Mouse (Mus musculus): Measurements from ENCODE around the gene Olfr92.
"Not testable (repeated sequence)": the region's sequence is repeated elsewhere in the genome, so short reads cannot be mapped to it uniquely, and the experiment has no call there.

The Olfr92 gene

DNA sequence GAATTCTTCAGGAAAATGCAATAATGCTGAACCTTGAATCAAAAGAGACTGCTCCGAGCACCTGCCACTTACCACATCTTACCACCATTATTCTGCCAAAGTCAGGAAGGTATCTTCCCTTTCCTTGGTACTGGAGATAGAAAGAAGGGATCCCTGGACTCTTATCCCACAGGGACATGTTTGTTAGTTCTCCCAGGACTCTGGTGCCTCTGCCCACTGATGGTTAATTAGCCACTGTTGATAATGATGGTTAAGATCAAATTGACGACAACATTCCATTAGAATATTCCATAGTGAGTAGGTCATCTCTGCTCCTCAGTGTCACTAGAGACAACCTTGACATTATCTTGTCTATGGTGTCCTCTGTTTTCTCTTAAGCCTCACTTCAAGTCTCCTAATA, at the start of gene Olfr92:
TSS of gene Olfr92 (minus strand) at position 101 of the 400 bp plus-strand sequence.
- no peak for DNase-seq

DNA sequence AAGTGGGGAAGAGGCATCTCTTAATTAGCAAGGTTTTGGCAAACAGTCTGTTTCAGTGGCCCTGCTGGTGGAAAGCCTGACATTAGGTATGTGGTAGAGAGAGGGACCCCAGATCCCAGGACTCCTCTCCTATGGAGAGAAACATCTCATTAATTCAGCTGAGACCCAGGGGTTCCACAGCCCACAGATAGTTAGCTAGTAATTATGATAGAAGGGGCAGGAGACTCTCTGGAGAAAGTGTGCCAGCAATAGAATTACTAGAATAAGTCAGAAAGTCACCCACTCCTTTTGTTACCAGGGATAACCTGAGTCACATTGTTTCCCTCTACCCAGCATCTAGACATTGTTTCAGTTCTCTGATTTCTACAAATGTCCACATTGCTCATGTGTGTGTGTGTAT, 41.5 kb upstream of the Olfr92 start, which contains the start of gene Olfr93:
TSS of gene Olfr93 (minus strand) at position 101 of the 400 bp plus-strand sequence.
- no peak for DNase-seq

DNA sequence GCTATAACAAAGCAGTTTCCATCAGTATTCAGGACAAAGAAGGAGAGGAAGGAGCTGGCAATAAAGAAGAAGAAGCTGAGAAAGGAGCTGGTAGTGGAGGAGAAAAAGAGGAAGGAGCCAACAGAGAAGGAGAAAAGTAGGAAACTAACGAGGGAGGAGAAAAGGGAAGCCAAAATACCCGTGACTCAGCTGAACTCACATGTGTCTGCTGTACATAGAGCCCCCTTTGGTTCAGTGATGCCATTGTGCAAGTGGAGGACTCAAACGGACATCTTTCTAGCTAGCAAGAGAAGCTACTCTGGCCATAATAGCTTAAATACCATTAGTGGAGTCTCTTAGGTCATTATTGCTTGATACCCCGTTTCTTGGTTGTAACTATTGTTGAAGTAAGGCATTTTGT, 11.5 kb upstream of the Olfr92 start:
- DNase-seq, result not testable (repeated sequence)

DNA sequence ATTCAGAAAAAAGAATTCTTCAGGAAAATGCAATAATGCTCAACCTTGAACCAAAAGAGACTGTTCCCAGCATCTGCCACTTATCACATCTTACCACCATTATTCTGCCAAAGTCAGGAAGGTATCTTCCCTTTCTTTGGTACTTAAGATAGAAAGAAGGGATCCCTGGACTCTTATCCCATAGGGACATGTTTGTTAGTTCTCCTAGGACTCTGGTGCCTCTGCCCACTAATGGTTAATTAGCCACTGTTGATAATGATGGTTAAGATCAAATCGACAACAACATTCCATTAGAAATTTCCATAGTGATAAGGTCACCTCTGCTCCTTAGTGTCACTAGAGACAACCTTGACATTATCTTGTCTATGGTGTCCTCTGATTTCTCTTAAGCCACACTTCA, 21.7 kb downstream of the Olfr92 start, which contains the start of gene Olfr91:
TSS of gene Olfr91 (minus strand) at position 101 of the 400 bp plus-strand sequence.
- no peak for DNase-seq

DNA sequence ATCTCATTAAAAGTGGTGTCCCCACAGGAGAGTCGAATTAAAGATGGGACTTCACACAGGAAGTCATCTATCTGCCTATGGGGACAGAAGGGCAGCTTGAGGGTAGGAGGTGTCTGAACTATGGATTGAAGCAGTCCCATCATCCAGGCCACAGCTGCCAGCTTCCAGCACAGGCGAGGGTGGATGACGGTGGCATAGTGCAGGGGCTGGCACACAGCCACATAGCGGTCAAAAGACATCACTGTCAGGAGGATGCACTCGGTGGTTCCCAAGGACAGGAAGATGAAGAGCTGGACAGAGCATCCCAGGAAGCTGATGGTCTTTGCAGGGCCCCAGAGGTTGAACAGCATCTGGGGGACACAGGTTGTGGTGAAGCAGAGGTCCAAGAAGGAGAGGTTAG, 26.6 kb downstream of the Olfr92 start:
- no peak for DNase-seq

DNA sequence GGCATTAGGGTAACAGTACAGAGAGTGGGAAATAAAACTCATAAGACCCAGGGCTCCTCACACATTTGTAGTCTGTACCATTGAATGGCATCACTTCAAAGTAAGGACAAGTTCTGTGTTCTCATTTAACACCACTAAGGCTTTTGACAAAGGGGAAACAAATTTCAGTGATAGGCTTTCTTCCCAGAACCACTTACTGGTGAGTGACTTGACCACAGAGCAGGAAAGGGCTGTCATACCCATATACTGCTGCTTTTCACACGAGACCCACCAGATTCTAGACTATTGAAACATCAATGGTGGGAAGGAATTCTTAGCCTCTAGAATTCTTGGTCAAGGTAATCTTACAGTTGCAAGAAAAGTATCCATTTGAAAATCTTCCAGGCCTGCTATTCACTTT, 27.7 kb downstream of the Olfr92 start:
- no peak for DNase-seq

DNA sequence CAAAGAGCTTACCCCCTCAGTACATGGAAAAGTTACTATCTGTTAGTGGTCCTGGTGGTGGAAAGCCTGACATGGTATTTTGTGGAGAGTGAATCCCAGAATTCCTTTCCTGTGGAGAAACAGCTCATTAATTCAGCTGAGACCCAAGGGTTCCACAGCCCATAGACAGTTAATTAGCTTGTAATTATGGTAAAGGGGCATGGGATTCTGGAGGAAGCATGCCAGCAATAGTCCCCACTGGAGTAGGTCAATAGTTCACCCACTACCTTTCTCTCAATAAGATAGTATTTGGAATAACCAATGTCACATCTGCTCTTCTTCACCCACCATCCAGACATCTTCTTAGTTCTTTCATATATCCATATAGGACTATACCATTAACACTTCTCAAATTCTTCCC, 31.5 kb downstream of the Olfr92 start, which contains the start of gene Olfr90:
TSS of gene Olfr90 (minus strand) at position 101 of the 400 bp plus-strand sequence.
- no peak for DNase-seq

DNA sequence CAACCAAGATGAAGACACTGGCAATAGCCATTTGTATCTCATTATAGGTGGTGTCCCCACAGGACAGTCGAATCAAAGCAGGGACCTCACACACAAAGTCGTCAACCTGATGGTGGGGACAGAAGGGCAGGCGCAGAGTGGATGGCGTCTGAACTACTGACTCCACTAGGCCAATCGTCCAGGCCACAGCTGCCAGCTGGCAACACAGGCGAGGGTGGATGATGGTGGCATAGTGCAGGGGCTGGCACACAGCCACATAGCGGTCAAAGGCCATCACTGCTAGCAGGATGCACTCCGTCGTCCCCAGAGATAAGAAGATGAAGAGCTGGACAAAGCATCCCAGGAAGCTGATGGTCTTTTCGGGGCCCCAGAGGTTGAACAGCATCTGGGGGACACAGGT, 34.3 kb downstream of the Olfr92 start:
- no peak for DNase-seq

DNA sequence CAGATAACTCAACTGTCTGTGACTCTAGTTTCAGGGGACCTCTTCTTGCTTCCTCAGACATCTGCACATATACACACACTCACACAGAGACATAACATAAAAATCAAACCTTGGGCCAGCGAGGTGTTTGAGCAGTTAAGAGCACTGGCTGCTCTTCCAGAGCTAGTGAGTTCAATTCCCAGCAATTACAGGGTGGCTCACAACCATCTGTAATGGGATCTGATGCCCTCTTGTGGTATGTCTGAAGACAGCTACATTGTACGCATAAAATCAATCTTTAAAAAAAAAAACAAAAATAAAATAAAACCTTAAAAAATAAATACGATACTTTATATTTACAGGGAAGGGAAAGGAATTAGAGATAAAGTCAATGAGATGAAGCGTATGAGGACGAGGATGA, 35.3 kb downstream of the Olfr92 start:
- DNase-seq, result no peak

DNA sequence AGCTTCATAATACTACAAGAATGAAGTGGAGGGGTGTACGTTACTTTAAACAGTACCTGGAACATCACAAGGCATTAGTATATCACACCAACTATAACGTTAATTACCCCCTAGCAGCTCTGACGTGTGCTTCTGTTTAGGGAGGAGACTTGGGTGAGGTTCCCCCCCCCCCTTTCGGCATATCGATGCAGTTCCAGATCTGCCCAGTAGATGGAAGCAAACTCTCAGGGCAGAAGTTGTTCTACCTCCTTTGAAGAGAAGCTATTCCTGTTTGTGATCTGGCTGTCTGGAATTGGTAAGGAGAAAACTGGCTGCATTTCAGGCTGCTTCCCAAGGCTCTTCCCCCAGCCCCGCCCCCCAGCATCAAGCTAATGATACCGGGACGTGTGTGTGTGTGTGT, 36.6 kb downstream of the Olfr92 start:
- peak; percentile 49 for DNase-seq

DNA sequence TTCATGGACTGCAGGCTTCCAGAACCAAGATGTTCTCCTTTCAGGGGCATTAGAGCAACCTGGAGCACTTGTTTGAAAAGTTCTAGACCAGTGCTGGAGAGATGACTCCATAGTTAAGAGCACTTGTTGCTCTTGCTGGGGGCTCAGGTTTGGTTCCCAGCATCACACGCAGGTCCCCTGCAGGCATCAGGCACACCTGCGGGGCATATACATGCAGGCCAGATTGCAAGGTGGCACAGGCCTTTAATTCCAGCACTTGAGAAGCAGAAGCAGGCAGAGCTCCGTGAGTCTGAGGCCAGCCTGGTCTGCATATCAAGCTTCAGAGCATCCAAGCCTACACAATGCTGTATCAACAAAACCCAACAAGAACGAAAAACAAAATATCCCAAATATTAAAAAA, 38.2 kb downstream of the Olfr92 start:
- no peak for DNase-seq

DNA sequence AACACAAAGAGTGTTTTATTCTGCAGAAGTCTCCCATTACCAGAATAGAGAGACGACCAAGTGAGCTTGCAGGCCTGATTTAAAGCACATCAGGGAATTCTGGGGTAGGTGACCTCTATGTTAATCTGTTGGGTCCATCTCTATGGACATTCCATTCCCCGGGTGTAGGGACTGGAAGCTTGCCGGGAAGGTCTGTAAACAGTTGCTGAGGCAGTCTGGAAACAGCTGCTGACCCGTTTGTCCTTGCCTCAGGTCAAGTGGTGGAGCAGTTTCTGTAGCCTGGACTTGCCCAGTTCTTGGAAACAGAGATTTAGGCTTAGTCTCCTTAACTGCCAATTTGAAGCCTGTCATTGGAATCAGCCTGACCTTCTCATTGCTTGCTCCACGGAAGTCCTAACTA, 39.8 kb downstream of the Olfr92 start:
- peak; percentile 47 for DNase-seq

DNA sequence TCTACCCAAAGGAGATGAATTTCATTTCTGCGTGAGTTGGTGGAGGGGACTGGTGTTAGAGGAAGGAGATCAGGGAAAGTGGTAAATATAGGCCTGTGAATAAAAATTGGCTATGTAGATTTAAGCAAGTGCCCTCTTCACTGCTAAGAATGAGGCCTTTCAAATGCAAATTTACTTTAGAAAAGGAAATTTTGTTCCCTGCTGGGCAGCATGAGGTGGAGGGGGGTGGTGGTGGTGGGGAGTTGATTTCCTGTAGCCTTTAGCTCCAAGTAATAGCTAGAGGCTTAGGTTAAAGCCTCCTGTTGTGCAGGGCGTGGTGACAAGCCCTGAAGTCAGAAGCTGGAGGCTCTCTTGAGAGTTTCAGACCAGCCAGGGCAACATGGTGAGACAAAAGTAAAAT, 40.9 kb downstream of the Olfr92 start:
- DNase-seq, result no peak

DNA sequence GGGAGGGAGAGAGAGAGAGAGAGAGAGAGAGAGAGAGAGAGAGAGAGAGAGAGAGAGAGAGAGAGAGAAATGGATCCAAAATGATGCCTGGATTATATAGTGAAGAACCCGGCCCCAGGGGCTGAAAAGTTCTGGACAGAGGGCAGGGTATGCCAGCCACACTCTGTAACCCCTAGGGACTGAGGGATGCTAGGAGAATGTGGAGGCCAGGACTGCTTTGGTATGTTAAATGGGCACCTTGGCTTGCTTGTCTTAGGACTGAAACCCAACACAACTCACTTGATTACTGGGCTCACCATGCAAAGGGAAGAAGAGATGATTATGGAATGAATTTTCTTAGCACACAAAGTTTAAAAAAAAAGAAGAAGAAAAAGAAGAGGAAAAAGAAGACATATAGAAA, 41.7 kb downstream of the Olfr92 start:
- no peak for DNase-seq

DNA sequence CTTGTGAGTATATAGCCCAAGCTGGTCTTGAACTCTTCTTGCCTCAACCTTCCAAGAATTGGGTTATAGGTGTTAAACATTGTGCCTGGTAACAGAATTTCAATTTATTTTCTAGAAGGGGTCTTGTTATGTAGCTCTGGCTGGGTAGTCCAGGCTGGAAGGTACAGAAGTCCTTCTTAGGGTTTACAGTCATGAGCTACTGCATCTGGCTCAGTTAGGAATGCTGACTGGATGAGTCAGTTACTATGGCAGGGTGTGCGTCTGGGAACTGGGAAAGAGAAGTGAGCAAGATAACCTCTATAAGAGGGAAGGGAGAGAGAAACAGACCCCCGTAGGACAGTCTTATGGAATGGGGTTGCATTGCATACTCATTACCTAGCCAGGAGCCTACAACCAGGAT, 44.1 kb downstream of the Olfr92 start:
- no peak for DNase-seq

DNA sequence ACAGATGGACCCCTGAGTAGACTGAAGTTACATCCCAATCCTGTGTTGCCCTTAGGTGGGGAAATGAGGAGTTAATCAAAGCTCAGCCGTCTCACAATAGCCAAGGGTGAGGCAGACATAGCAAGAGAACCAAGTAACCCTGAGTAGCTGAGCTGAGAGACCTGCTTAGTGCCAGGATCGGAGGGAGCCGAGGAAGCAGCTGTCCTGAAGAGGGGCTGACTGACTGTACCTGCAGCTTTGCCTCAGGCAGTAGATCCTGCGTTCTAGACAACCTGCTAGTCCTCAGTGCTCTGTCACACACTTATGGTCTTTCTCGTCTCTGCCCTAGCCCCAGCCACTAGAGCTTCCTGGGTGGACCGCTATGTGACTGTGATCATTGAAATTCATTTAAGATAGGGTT, 44.7 kb downstream of the Olfr92 start:
- no peak for DNase-seq

DNA sequence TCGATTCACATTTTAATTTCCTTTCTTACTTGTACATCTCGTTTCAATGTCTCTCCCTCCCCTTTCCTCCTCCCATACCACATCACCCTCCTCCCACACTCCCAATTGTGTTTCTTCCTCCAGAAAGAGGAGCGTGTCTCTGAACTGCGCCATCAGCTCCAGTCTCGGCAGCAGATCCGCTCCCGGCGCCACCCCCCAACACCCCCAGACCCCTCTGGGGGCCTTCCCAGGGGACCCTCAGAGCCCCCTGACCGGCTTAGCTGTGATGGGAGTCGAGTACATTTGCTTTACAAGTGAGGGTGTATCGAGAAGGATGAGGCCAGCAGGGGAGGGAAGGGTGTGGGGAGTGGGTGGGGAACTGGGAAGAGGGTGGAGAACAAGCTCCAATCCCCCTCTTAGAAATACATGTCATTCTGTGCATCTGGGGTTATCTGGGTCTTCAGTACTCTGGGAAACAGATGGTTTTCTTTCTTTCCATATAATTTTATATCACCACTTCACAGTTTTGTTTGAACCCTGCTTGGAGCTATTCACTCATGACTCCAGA, 47.1 kb downstream of the Olfr92 start:
- no peak for DNase-seq

DNA sequence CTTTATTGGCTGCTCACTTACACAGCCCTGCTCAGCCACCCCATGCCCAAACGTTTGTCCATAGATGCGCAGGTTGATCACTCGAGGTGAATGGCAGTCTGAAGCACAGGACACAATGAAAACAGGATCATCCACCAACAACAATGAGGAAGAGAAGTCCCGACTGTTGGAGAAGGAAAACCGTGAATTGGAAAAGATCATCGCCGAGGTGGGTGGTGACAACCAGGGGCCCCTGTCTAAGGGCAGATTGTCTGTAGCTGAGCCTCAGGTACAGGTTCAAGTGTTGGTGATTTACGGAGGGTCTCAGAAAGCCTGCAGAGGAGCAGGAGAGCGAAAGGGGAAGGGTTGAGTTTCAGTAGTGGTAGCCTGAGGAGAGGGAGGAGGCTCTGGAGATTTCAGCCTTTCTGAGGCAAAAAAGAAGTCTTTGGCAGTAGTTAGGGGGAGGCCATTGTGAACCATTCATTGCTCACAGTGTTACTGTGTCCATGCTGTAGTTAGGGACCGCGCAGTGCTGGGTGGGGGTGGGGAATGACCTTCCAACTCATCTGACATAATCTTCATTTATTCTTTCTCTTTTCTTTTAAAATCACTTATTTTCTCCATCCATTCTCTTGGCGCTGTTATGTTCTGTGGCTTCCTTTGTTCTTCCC, 47.7 kb downstream of the Olfr92 start:
- DNase-seq, result no peak

DNA sequence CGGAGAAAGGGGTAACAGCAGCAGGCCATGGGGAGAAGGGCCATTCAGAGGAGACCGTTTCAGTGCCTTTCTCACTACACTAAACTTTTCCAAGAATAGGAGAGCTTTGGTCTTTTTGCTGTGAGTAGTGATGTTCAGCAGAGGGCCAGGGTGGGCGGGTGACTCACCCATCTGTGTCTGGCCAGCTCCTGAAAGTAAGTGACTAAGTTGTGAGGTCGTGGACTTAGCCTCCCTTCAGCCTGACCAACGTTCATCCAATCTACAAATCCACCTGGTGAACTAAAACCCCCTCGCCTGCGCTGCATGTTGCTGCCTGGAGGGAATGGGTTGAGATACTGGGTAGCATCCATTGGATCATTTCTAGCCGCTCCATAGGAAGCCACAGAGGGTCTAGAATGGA, 49.8 kb downstream of the Olfr92 start:
- DNase-seq, result no peak

DNA sequence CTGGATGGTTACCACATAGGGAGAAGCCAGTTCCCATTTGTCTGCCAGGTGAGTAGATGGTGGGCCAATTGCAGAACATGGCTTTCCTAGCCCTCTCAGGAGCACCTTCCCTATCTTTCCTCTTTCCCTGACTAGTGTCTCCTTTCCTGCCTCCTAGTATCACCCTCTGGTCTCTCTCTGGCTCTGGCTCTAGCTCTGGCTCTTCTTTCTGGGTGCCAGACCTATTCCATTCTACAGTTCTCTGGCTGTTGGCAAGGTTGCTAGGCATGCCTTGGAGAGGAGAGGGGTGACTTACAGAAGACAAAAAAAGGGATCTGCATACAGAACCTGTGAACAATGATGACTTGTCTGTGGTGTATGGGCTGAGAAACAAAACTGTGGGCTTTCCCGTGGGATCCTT, 52.0 kb downstream of the Olfr92 start:
- DNase-seq, result no peak

DNA sequence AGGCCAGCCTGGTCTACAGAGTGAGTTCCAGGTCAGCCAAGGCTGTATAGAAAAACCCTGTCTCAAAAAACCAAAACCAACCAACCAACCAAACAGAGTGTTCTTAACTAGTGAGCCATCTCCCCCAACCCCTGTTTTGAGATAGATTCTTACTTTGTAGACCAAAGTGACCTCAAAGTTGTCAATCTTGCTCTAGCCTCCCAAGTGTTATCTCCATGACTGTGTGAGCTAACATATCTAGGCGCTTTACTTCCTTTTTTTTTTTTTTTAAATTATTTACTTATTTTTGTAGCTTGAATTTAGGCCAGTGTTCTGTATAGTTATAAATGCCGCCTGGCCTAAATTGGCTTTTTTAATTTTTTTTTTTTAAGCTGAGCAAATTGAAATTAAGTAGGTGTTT, 53.9 kb downstream of the Olfr92 start:
- no peak for DNase-seq

DNA sequence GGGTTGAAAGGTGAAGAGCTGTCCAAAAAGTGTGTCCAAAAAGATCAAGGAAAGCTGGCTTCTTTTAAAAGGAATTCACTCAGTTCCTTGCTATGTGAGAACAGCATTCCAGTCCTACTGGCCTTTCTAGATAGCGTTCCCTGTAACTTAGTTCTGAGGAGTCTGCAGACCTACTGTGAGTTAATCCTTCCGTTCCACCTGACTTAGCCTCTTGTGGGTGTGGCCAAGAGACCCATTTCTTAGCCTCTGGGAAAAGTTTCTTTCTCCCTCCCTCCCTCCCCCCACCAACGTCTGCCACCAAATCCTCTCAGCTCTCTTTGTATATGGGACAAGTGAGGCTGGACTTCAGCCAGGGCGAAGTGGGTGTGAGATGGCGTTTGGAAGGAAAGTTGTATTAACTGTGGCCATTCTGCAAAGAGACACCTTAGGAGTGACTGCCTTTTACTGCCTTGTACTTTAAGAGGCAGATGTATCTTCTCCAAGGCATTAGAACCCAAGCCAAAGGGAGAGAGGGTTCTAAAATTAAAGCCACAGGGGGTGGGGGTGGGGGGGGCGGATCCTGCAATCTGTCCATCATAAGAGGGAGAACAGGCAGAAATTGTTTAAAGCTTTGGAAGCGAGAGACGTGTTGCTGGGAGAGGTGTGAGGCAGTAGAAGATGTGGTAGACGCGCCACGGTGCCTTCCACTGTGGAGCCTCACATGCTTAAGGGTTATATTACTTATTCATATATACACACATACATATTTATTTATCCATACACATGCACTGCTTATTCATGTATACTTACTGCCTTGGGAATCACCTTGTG, 56.0 kb downstream of the Olfr92 start:
- DNase-seq, result no peak

DNA sequence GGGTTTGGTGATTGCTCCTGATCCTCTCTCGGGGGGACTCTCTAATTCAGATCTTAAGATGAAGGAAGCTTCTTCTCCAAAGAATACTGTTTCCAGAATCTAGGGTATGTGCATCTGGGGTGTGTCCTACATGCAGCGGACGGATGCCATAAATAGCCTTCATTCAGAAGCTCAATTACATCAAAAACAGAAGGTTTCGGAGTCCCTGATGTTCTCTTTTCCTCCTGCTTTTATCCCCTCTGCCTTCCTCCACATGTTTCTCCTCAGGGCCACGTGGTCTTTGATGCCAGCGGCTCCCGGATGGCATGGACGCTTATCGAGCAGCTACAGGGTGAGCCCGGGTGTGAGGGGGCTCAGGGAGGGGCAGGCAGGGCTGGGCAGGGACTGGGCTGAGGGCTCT, 56.8 kb downstream of the Olfr92 start:
- no peak for DNase-seq

DNA sequence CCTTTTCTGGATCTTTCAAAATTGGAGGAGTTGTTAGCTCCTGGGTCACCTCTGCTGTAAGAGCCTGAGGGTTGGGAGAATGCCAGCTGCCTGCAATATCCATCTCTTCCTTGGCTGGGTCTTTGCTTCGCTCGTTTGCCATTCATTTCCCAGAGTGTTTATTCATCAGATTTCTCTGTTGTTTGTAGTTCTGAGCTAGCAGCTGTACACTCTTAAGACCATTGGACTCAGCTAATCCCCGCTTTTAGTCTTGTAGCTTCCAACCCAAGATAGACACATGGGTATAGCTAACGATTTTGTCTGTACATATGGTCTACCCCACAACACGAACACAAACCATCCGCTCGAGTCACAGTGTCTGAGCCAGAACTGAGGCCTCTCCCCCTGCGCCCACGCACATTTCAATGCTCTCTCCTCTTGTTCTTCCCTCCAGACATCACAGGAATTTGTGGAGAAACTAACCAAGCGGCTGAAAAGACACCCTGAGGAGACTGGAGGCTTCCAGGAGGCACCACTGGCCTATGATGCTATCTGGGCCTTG, 57.7 kb downstream of the Olfr92 start:
- DNase-seq, result no peak
